In the genomic region with DNA sequence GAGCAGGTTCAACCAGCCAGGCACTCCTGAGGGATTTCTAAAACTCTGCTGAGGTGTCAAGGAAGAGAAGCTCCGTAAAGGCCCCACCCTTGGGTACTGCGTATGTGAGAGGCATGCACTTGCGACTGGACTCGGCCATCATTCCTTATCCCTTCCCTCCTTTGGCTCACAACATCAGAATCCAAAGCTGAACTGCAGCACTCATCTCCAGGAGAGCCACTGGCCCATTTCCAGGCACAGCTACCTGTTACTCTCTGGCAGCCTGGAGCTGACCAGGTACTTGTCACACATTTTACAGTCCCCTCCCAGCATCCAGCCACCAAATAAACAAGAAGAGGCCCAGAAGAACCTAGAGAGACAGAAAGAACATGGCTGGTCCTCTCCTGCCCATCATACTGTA, we compare ENCODE assay signal across 20 mouse cellular contexts. TPM values are rescaled to one million over a fixed set of nuclear protein-coding genes. Genes with fewer than 3 reads are reported as not detected.
DNase-seq lines count a peak whose midpoint lies in the region; ATAC-seq lines count a peak whose summit lies in the region.
"Had no signal": no experiment of that assay in that cellular context is flagged by ENCODE, and none has a peak within 500 bp of the region (broad histone marks: within the 10 kb centered on the region; RNA-seq: fewer than 3 reads in every experiment).

No protein-coding gene starts in this region.

- 87% methylated on average over 4 of the region's 4 CpGs for WGBS in embryonic facial prominence, embryonic 14.5 days

- H3K9ac ChIP-seq in embryonic facial prominence, embryonic 14.5 days (ENCODE audit: low read depth, low read length) = no peak overlapping the region
- H3K9ac ChIP-seq: forebrain, embryonic 12.5 days; hindbrain, embryonic 12.5 days had no signal

- ATAC-seq in megakaryocyte, adult 5-6 weeks (ENCODE audit: poor library complexity, severe bottlenecking) = no peak
- 0 out of 2 replicates have a peak, but pooled peaks have one; percentile 22 for ATAC-seq in embryonic facial prominence, embryonic 14.5 days (ENCODE audit: low read depth)
- 0 out of 2 replicates have a peak, but pooled peaks have one; percentile 36 for ATAC-seq in erythroblast, adult 5-6 weeks (replicated peaks; ENCODE audit: low FRiP score, poor library complexity, severe bottlenecking)
- ATAC-seq: forebrain, embryonic 16.5 days; hindbrain, embryonic 16.5 days had no signal

- intact Hi-C loops in gastrocnemius, postnatal 14 days (cut with DNase I; ENCODE audit: low total_unique reads) = no loop called here

- DNase-seq in heart, adult 11 months = peak; percentile 84
- DNase-seq in heart, adult 9 months (ENCODE audit: low spot score in 2 of 2) = no peak
- DNase-seq in embryonic facial prominence, embryonic 14.5 days (ENCODE audit: low spot score) = peak; percentile 40
- no peak for DNase-seq in gastrocnemius, postnatal 14 days
- DNase-seq in frontal cortex, adult 2 months (ENCODE audit: extremely low spot score in 1 of 2, low spot score in 1 of 2) = no peak
- DNase-seq: adrenal gland, adult 8-10 months; adrenal gland, postnatal 36 days; cerebellum, adult 11-12 months; cerebellum, adult 9-11 months; gastrocnemius, postnatal 25 days; heart, postnatal 10 days; heart, postnatal 4 days had no signal

- H3K36me3 ChIP-seq in megakaryocyte, embryonic 14.5 days (replicated peaks; ENCODE audit: low read length) = peaks cover 51% of the 10 kb centered on the region
- no peaks in the 10 kb centered on the region for H3K36me3 ChIP-seq in embryonic facial prominence, embryonic 14.5 days (ENCODE audit: control insufficient read depth, insufficient read depth, low read length)
- H3K36me3 ChIP-seq: forebrain, embryonic 12.5 days; heart, embryonic 10.5 days; hindbrain, embryonic 12.5 days had no signal

- peak overlapping the region; percentile 42 for H3K4me3 ChIP-seq in megakaryocyte, embryonic 14.5 days (replicated peaks)
- H3K4me3 ChIP-seq in embryonic facial prominence, embryonic 14.5 days (ENCODE audit: low read depth, low read length) = no peak overlapping the region
- H3K4me3 ChIP-seq: forebrain, embryonic 12.5 days; heart, embryonic 10.5 days; hindbrain, embryonic 12.5 days had no signal

- H3K27me3 ChIP-seq in megakaryocyte, embryonic 14.5 days (replicated peaks) = no peaks in the 10 kb centered on the region
- H3K27me3 ChIP-seq in embryonic facial prominence, embryonic 14.5 days (replicated peaks; ENCODE audit: control insufficient read depth, insufficient read depth, low read length) = no peaks in the 10 kb centered on the region
- H3K27me3 ChIP-seq: forebrain, embryonic 12.5 days; hindbrain, embryonic 12.5 days had no signal

- no peak overlapping the region for H3K4me2 ChIP-seq in embryonic facial prominence, embryonic 14.5 days (ENCODE audit: low read depth, low read length)
- H3K4me2 ChIP-seq: forebrain, embryonic 12.5 days; hindbrain, embryonic 12.5 days had no signal

- no peaks in the 10 kb centered on the region for H3K9me3 ChIP-seq in megakaryocyte, embryonic 14.5 days
- no peaks in the 10 kb centered on the region for H3K9me3 ChIP-seq in embryonic facial prominence, embryonic 14.5 days (ENCODE audit: control insufficient read depth, low read length)
- H3K9me3 ChIP-seq: forebrain, embryonic 12.5 days; heart, embryonic 10.5 days; hindbrain, embryonic 12.5 days had no signal

- peaks cover 95% of the 10 kb centered on the region for H3K4me1 ChIP-seq in megakaryocyte, embryonic 14.5 days
- H3K4me1 ChIP-seq in embryonic facial prominence, embryonic 14.5 days (ENCODE audit: control insufficient read depth, insufficient read depth, low read length) = peaks cover 10% of the 10 kb centered on the region; the same call in 1 of the 2 replicates
- H3K4me1 ChIP-seq: hindbrain, embryonic 12.5 days had no signal

- no peak overlapping the region for H3K27ac ChIP-seq in embryonic facial prominence, embryonic 14.5 days (replicated peaks; ENCODE audit: low read depth, low read length)
- H3K27ac ChIP-seq: forebrain, embryonic 12.5 days; hindbrain, embryonic 12.5 days had no signal

RNA-seq across cellular contexts. Expression of a gene that starts 40.7 kb away (rescaled TPM):
- 7.1 and 8.7 TPM in 2 replicates for polyA plus RNA-seq in megakaryocyte, embryonic 14.5 days (2012; ENCODE audit: insufficient read depth, low replicate concordance)
- total RNA-seq in megakaryocyte, adult 5-6 weeks (2015) = 22.3 and 25.5 TPM in 2 replicates
- total RNA-seq in megakaryocyte, adult 5-6 weeks (2017) = 11.2 and 16.2 TPM in 2 replicates
- 38.5 and 42.8 TPM in 2 replicates for polyA plus RNA-seq in embryonic facial prominence, embryonic 14.5 days (2014; fragmentation: Nextera tagmentation; extraction: Ambion mirVana)
- 8.1 and 15.9 TPM in 2 replicates for total RNA-seq in erythroblast, adult 5-6 weeks (2015; ENCODE audit: low replicate concordance)
- 11.3 and 12.1 TPM in 2 replicates for total RNA-seq in erythroblast, adult 5-6 weeks (2017; ENCODE audit: low replicate concordance)
- 10 to 100 TPM; 13.9 to 14.6 TPM for total RNA-seq in gastrocnemius, postnatal 14 days (2021)
- 58.8 and 59.8 TPM in 2 replicates for polyA plus RNA-seq in frontal cortex, adult 2 months (2012; rRNA removed)

Comparison
In these comparisons a context has a peak if more than half of its experiments do, and no peak if none do; other contexts are left out.
1. DNase-seq: peak in heart, adult 11 months (single experiment) and embryonic facial prominence, embryonic 14.5 days (single experiment); none in heart, adult 9 months (0 of 2), gastrocnemius, postnatal 14 days (single experiment) and frontal cortex, adult 2 months (0 of 2).